Mouse (Mus musculus): ENCODE results near the gene Rbm20. TPM values are rescaled to one million over a fixed set of nuclear protein-coding genes. Genes with fewer than 3 reads are reported as not detected.
A peak's percentile ranks its signal among the peaks of the same experiment; 100 is the strongest.

The Rbm20 gene
- total and polyA plus RNA-seq, 3 experiments = 143 to 231 (median 194) TPM

- H3K4me3 ChIP-seq = no peak overlapping the region
- intact Hi-C loops (cut with DNase I) = loop anchor here (5.0 to 10.0 kb wide), 3 partner anchors 187 to 279 kb away; no protein-coding TSS in a partner anchor
- no peak for DNase-seq
- H3K27me3 ChIP-seq (ENCODE audit: control insufficient read depth, insufficient read depth, low read length) = no peaks in the 10 kb centered on the region
- peaks cover 5% of the 10 kb centered on the region for H3K4me1 ChIP-seq (ENCODE audit: control insufficient read depth, insufficient read depth, low read length)
- no peaks in the 10 kb centered on the region for H3K79me2 ChIP-seq (replicated peaks; ENCODE audit: control insufficient read depth, insufficient read depth, low read length)
- 26% methylated on average over 5 of the region's 5 CpGs for WGBS
- H3K36me3 ChIP-seq (ENCODE audit: control insufficient read depth, insufficient read depth, low read length) = no peaks in the 10 kb centered on the region
- H3K9ac ChIP-seq (ENCODE audit: low read depth, low read length) = no peak overlapping the region
- H3K27ac ChIP-seq = no peak overlapping the region
- no peak for TF ChIP-seq CTCF (IDR thresholded peaks at IDR 0.05)
- no peak for TF ChIP-seq POLR2A (IDR thresholded peaks at IDR 0.05; ENCODE audit: insufficient read depth, low read depth, low read length)
- TF ChIP-seq EP300 (IDR thresholded peaks at IDR 0.05; ENCODE audit: insufficient read depth, low read depth, low read length) = no peak
These were observed 29.1 kb upstream of the Rbm20 start for GRCm38 (mm10) chr19:53648056-53648455.

GRCm38 (mm10) chr19:53648802-53649236, 28.3 kb upstream of the Rbm20 start:
- H3K79me2 ChIP-seq (replicated peaks; ENCODE audit: control insufficient read depth, insufficient read depth, low read length) = no peaks in the 10 kb centered on the region
- WGBS = 28% methylated on average over 10 of the region's 10 CpGs
- peak; percentile 62 to 68 for DNase-seq
- H3K36me3 ChIP-seq (ENCODE audit: control insufficient read depth, insufficient read depth, low read length) = no peaks in the 10 kb centered on the region
- no peaks in the 10 kb centered on the region for H3K27me3 ChIP-seq (ENCODE audit: control insufficient read depth, insufficient read depth, low read length)
- H3K9ac ChIP-seq (ENCODE audit: low read depth, low read length) = no peak overlapping the region
- H3K4me1 ChIP-seq (ENCODE audit: control insufficient read depth, insufficient read depth, low read length) = peaks cover 5% of the 10 kb centered on the region
- H3K27ac ChIP-seq = peak overlapping the region; percentile 45
- no peak overlapping the region for H3K4me3 ChIP-seq
- intact Hi-C loops (cut with DNase I) = loop anchor here (5.0 to 10.0 kb wide), 3 partner anchors 186 to 278 kb away; no protein-coding TSS in a partner anchor
- peak; percentile 75; the same call in 1 of the 2 replicates for TF ChIP-seq EP300 (IDR thresholded peaks at IDR 0.05; ENCODE audit: insufficient read depth, low read depth, low read length)
- no peak for TF ChIP-seq POLR2A (IDR thresholded peaks at IDR 0.05; ENCODE audit: insufficient read depth, low read depth, low read length)
- TF ChIP-seq CTCF (IDR thresholded peaks at IDR 0.05) = peak; percentile 88

GRCm38 (mm10) chr19:53649361-53649760, 27.7 kb upstream of the Rbm20 start:
- Histone ChIP-seq H3K4me3 (no peak overlapping the region), H3K79me2 (replicated peaks; ENCODE audit: control insufficient read depth, insufficient read depth, low read length) (no peaks in the 10 kb centered on the region), H3K27me3 (ENCODE audit: control insufficient read depth, insufficient read depth, low read length) (no peaks in the 10 kb centered on the region), H3K27ac (peak overlapping the region; percentile 45), H3K4me1 (ENCODE audit: control insufficient read depth, insufficient read depth, low read length) (peaks cover 7% of the 10 kb centered on the region), H3K9ac (ENCODE audit: low read depth, low read length) (no peak overlapping the region), H3K36me3 (ENCODE audit: control insufficient read depth, insufficient read depth, low read length) (no peaks in the 10 kb centered on the region)
- DNase-seq = no peak
- TF ChIP-seq POLR2A (IDR thresholded peaks at IDR 0.05; ENCODE audit: insufficient read depth, low read depth, low read length) (no peak), CTCF (IDR thresholded peaks at IDR 0.05) (peak; percentile 60), EP300 (IDR thresholded peaks at IDR 0.05; ENCODE audit: insufficient read depth, low read depth, low read length) (0 out of 2 replicates have a peak, but pooled peaks have one; percentile 31)
- intact Hi-C loops (cut with DNase I) = loop anchor here (5.0 to 10.0 kb wide), 3 partner anchors 185 to 278 kb away; no protein-coding TSS in a partner anchor
- 65% methylated on average over 6 of the region's 6 CpGs for WGBS

- Histone ChIP-seq H3K9ac (ENCODE audit: low read depth, low read length) (no peak overlapping the region), H3K4me1 (ENCODE audit: control insufficient read depth, insufficient read depth, low read length) (peaks cover 8% of the 10 kb centered on the region), H3K79me2 (replicated peaks; ENCODE audit: control insufficient read depth, insufficient read depth, low read length) (no peaks in the 10 kb centered on the region), H3K4me3 (no peak overlapping the region), H3K27me3 (ENCODE audit: control insufficient read depth, insufficient read depth, low read length) (no peaks in the 10 kb centered on the region), H3K27ac (no peak overlapping the region; the same call in 1 of the 2 replicates), H3K36me3 (ENCODE audit: control insufficient read depth, insufficient read depth, low read length) (no peaks in the 10 kb centered on the region; the same call in 1 of the 2 replicates)
- TF ChIP-seq EP300 (IDR thresholded peaks at IDR 0.05; ENCODE audit: insufficient read depth, low read depth, low read length) (no peak), POLR2A (IDR thresholded peaks at IDR 0.05; ENCODE audit: insufficient read depth, low read depth, low read length) (no peak), CTCF (IDR thresholded peaks at IDR 0.05) (no peak)
- 35% methylated on average over 5 of the region's 5 CpGs for WGBS
- DNase-seq = no peak
- intact Hi-C loops (cut with DNase I) = loop anchor here (5.0 to 10.0 kb wide), 4 partner anchors 87 to 277 kb away; no protein-coding TSS in a partner anchor
These were observed 27.3 kb upstream of the Rbm20 start for GRCm38 (mm10) chr19:53649802-53650201.

- no peaks in the 10 kb centered on the region for H3K79me2 ChIP-seq (replicated peaks; ENCODE audit: control insufficient read depth, insufficient read depth, low read length)
- H3K4me1 ChIP-seq (ENCODE audit: control insufficient read depth, insufficient read depth, low read length) = peaks cover 8% of the 10 kb centered on the region
- no peak overlapping the region for H3K4me3 ChIP-seq
- TF ChIP-seq POLR2A (IDR thresholded peaks at IDR 0.05; ENCODE audit: insufficient read depth, low read depth, low read length) = no peak
- TF ChIP-seq EP300 (IDR thresholded peaks at IDR 0.05; ENCODE audit: insufficient read depth, low read depth, low read length) = no peak
- no peak for TF ChIP-seq CTCF (IDR thresholded peaks at IDR 0.05)
- no peaks in the 10 kb centered on the region; the same call in 1 of the 2 replicates for H3K36me3 ChIP-seq (ENCODE audit: control insufficient read depth, insufficient read depth, low read length)
- no peak overlapping the region for H3K9ac ChIP-seq (ENCODE audit: low read depth, low read length)
- WGBS = 72% methylated on average over 7 of the region's 7 CpGs
- intact Hi-C loops (cut with DNase I) = loop anchor here (5.0 kb wide), 1 partner anchor 86 kb away; no protein-coding TSS in a partner anchor
- DNase-seq = no peak
- no peak overlapping the region for H3K27ac ChIP-seq
- no peaks in the 10 kb centered on the region for H3K27me3 ChIP-seq (ENCODE audit: control insufficient read depth, insufficient read depth, low read length)
These were observed 26.2 kb upstream of the Rbm20 start for GRCm38 (mm10) chr19:53650921-53651320.

- Histone ChIP-seq H3K9ac (ENCODE audit: low read depth, low read length) (no peak overlapping the region), H3K4me1 (ENCODE audit: control insufficient read depth, insufficient read depth, low read length) (peaks cover 8% of the 10 kb centered on the region), H3K27ac (no peak overlapping the region), H3K36me3 (ENCODE audit: control insufficient read depth, insufficient read depth, low read length) (no peaks in the 10 kb centered on the region; the same call in 1 of the 2 replicates), H3K4me3 (no peak overlapping the region), H3K79me2 (replicated peaks; ENCODE audit: control insufficient read depth, insufficient read depth, low read length) (no peaks in the 10 kb centered on the region), H3K27me3 (ENCODE audit: control insufficient read depth, insufficient read depth, low read length) (no peaks in the 10 kb centered on the region)
- TF ChIP-seq POLR2A (IDR thresholded peaks at IDR 0.05; ENCODE audit: insufficient read depth, low read depth, low read length) (no peak), EP300 (IDR thresholded peaks at IDR 0.05; ENCODE audit: insufficient read depth, low read depth, low read length) (no peak), CTCF (IDR thresholded peaks at IDR 0.05) (no peak)
- intact Hi-C loops (cut with DNase I) = loop anchor here (5.0 kb wide), 1 partner anchor 85 kb away; no protein-coding TSS in a partner anchor
- DNase-seq = no peak
- WGBS = 77% methylated on average over 9 of the region's 9 CpGs
These were observed 24.8 kb upstream of the Rbm20 start for GRCm38 (mm10) chr19:53652267-53652666.

All from heart, adult 2 months (tissue).